8 mouse cellular contexts compared by ENCODE assay signal in the genomic region with DNA sequence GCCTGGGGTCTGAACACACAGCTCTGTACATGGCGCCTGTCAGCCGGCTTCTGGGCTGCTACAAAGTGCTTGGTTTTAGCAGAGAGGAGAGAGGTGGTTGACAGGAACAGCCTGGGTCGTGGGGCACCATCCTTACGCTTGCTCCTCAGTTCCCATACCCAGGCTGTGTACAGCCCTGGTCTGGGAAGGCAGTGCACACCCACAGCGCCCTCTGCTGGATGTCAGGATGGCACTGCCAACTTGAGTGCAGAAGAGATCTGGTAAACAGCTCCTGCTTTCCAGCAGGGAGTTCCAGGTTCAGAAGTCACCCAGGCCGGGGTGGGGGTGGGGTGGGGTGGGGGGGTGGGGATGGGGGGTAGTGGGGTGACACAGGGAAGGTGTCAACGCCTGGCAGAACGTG.
DNase-seq lines count a peak whose midpoint lies in the region; ATAC-seq and TF ChIP-seq lines count a peak whose summit lies in the region.

No protein-coding gene starts in this region.

- no peak overlapping the region for H3K27ac ChIP-seq in bone marrow macrophage, adult 2 months (ENCODE audit: insufficient read depth, low read depth, low read length)
- H3K27ac ChIP-seq in embryonic fibroblast, embryonic 13.5 days (ENCODE audit: insufficient read depth, low read length), result no peak overlapping the region
- no peak overlapping the region for H3K27ac ChIP-seq in heart, embryonic 14.5 days (replicated peaks in 1 of 2; ENCODE audit: control insufficient read depth in 1 of 2, insufficient read depth in 1 of 2, low read depth in 2 of 2, low read length in 2 of 2)
- H3K27ac ChIP-seq in liver, embryonic 14.5 days, result no peak overlapping the region
- no peak overlapping the region for H3K27ac ChIP-seq in olfactory bulb, adult 2 months (ENCODE audit: insufficient read depth, low read depth, low read length)
- H3K27ac ChIP-seq in thymus, adult 2 months (ENCODE audit: control insufficient read depth, insufficient read depth, low read length), result no peak overlapping the region

- no peak overlapping the region for H3K9ac ChIP-seq in heart, embryonic 14.5 days (ENCODE audit: low read length)
- no peak overlapping the region for H3K9ac ChIP-seq in liver, embryonic 14.5 days (replicated peaks)

- H3K27me3 ChIP-seq in heart, embryonic 14.5 days (ENCODE audit: control insufficient read depth, insufficient read depth, low read length), result peaks cover 36% of the 10 kb centered on the region
- no peaks in the 10 kb centered on the region for H3K27me3 ChIP-seq in liver, embryonic 14.5 days (ENCODE audit: control insufficient read depth, insufficient read depth, low read length)
- no peaks in the 10 kb centered on the region for H3K27me3 ChIP-seq in thymus, adult 2 months (ENCODE audit: control insufficient read depth, insufficient read depth, low read length)

- no peaks in the 10 kb centered on the region for H3K9me3 ChIP-seq in heart, embryonic 14.5 days (ENCODE audit: control insufficient read depth, low read length)
- no peaks in the 10 kb centered on the region for H3K9me3 ChIP-seq in liver, embryonic 14.5 days (ENCODE audit: control insufficient read depth, low read length)

- no peak overlapping the region for H3K4me2 ChIP-seq in heart, embryonic 14.5 days (ENCODE audit: low read length)
- no peak overlapping the region for H3K4me2 ChIP-seq in liver, embryonic 14.5 days (ENCODE audit: low read depth)

- no peak for TF ChIP-seq POLR2A in bone marrow macrophage, adult 2 months (IDR thresholded peaks at IDR 0.05; ENCODE audit: borderline replicate concordance, low read depth, low read length)
- TF ChIP-seq POLR2A in embryonic fibroblast, embryonic 13.5 days (IDR thresholded peaks at IDR 0.05; ENCODE audit: low read depth, low read length), result no peak
- no peak for TF ChIP-seq POLR2A in olfactory bulb, adult 2 months (IDR thresholded peaks at IDR 0.05; ENCODE audit: insufficient read depth, low read depth, low read length)
- no peak for TF ChIP-seq POLR2A in thymus, adult 2 months (IDR thresholded peaks at IDR 0.05; ENCODE audit: control insufficient read depth, extremely low read depth, insufficient read depth, low read length, poor library complexity)

- DNase-seq in B cell, adult 2 months, result peak; percentile 71
- DNase-seq in kidney, postnatal 10 days, result peak; percentile 94
- DNase-seq in liver, embryonic 14.5 days (ENCODE audit: low read depth in 3 of 3, low spot score in 3 of 3), result peak; percentile 2 to 11 (median 10)
- DNase-seq in thymus, adult 2 months, result peak; percentile 55

- H3K4me3 ChIP-seq in bone marrow macrophage, adult 2 months (ENCODE audit: insufficient read depth, low read length), result no peak overlapping the region
- no peak overlapping the region for H3K4me3 ChIP-seq in embryonic fibroblast, embryonic 13.5 days (ENCODE audit: insufficient read depth, low read length)
- no peak overlapping the region for H3K4me3 ChIP-seq in heart, embryonic 14.5 days (ENCODE audit: control insufficient read depth in 1 of 2, insufficient read depth in 1 of 2, low read depth in 1 of 2, low read length in 2 of 2)
- no peak overlapping the region for H3K4me3 ChIP-seq in liver, embryonic 14.5 days (ENCODE audit: insufficient read depth in 1 of 2, low read depth in 2 of 2, low read length in 2 of 2)
- H3K4me3 ChIP-seq in olfactory bulb, adult 2 months (ENCODE audit: insufficient read depth, low read depth, low read length), result no peak overlapping the region
- no peak overlapping the region for H3K4me3 ChIP-seq in thymus, adult 2 months (ENCODE audit: control insufficient read depth, insufficient read depth, low read length)

- no peaks in the 10 kb centered on the region for H3K4me1 ChIP-seq in bone marrow macrophage, adult 2 months (ENCODE audit: control insufficient read depth, insufficient read depth, low read length)
- no peaks in the 10 kb centered on the region for H3K4me1 ChIP-seq in embryonic fibroblast, embryonic 13.5 days (ENCODE audit: control insufficient read depth, insufficient read depth, low read length)
- H3K4me1 ChIP-seq in heart, embryonic 14.5 days (ENCODE audit: control insufficient read depth in 2 of 2, insufficient read depth in 2 of 2, low read length in 2 of 2), result no peaks in the 10 kb centered on the region
- H3K4me1 ChIP-seq in liver, embryonic 14.5 days (replicated peaks; ENCODE audit: control insufficient read depth in 2 of 2, insufficient read depth in 2 of 2, low read length in 1 of 2), result 0 out of 4 replicates have a peak, but pooled peaks cover 0 to 2% of the 10 kb centered on the region in 2 experiments
- H3K4me1 ChIP-seq in olfactory bulb, adult 2 months (ENCODE audit: control insufficient read depth, insufficient read depth, low read length), result peaks cover 27% of the 10 kb centered on the region
- no peaks in the 10 kb centered on the region for H3K4me1 ChIP-seq in thymus, adult 2 months (replicated peaks; ENCODE audit: control insufficient read depth, insufficient read depth, low read length)

- peak; percentile 46; the same call in 1 of the 2 replicates for ATAC-seq in heart, embryonic 14.5 days (ENCODE audit: insufficient number of reproducible peaks, insufficient read depth, low FRiP score, low read depth)
- no peak for ATAC-seq in liver, embryonic 14.5 days (ENCODE audit: insufficient read depth)

- WGBS in heart, embryonic 14.5 days, result 12% methylated on average over 8 of the region's 8 CpGs
- 10% methylated on average over 8 of the region's 8 CpGs for WGBS in liver, embryonic 14.5 days (ENCODE audit: insufficient replicate concordance)
- 13% methylated on average over 8 of the region's 8 CpGs for WGBS in olfactory bulb, adult 2 months
- 15% methylated on average over 8 of the region's 8 CpGs for WGBS in thymus, adult 2 months

- H3K36me3 ChIP-seq in heart, embryonic 14.5 days (ENCODE audit: control insufficient read depth, insufficient read depth, low read length), result no peaks in the 10 kb centered on the region
- no peaks in the 10 kb centered on the region for H3K36me3 ChIP-seq in liver, embryonic 14.5 days (replicated peaks; ENCODE audit: control insufficient read depth, insufficient read depth, low read depth)
- H3K36me3 ChIP-seq in thymus, adult 2 months (ENCODE audit: control insufficient read depth, insufficient read depth, low read length), result no peaks in the 10 kb centered on the region

- no peak for TF ChIP-seq EP300 in liver, embryonic 14.5 days (IDR thresholded peaks at IDR 0.05; ENCODE audit: low read depth)

- peak; percentile 67 for TF ChIP-seq CTCF in bone marrow macrophage, adult 2 months (IDR thresholded peaks at IDR 0.05; ENCODE audit: low read depth, low read length)
- peak; percentile 99 for TF ChIP-seq CTCF in embryonic fibroblast, embryonic 13.5 days (IDR thresholded peaks at IDR 0.05; ENCODE audit: borderline replicate concordance, insufficient read depth, low read length)
- TF ChIP-seq CTCF in liver, embryonic 14.5 days (IDR thresholded peaks at IDR 0.05; ENCODE audit: low read depth), result peak; percentile 85
- peak; percentile 86 for TF ChIP-seq CTCF in olfactory bulb, adult 2 months (IDR thresholded peaks at IDR 0.05; ENCODE audit: insufficient read depth, low read depth, low read length)
- peak; percentile 74; the same call in 1 of the 2 replicates for TF ChIP-seq CTCF in thymus, adult 2 months (IDR thresholded peaks at IDR 0.05; ENCODE audit: borderline replicate concordance, control insufficient read depth, extremely low read depth, insufficient read depth, low read length, poor library complexity)

Comparison
In these comparisons a context has a peak if more than half of its experiments do, and no peak if none do; other contexts are left out.
1. DNase-seq: peak in every context shown above with its lines; median percentile 94 in kidney, postnatal 10 days; 71 in B cell, adult 2 months; 55 in thymus, adult 2 months; 10 in liver, embryonic 14.5 days.